Mouse (Mus musculus) A20 (cell line): ENCODE data around the gene 4930579F01Rik.

ENCODE experiments used
- DNase-seq: peaks from one replicate; pipeline ENCODE4 v3.0.0-alpha.2; 2011; ENCODE audit warnings: low read depth, low spot score

4930579F01Rik gene

DNA sequence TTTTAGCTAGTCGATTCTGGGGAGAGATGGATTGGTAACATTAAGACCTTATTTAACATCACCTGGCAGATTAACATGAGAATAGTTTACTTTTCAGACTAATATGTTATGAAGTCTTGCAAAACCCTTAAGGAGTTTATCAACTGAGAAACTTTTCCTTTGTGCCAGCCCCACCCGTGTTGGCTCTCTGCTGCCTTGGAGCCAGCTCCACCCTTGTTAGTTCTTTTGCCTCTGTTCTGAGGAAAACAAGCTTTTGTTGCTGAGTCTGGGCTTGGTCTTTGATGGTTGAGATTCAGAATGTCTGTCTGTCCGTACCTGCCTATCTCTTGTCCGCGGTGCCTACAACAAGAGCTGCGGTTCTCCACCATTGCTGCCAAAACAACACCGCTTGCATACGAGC is 22.5 kb upstream of the 4930579F01Rik start:
- DNase-seq: no peak

DNA sequence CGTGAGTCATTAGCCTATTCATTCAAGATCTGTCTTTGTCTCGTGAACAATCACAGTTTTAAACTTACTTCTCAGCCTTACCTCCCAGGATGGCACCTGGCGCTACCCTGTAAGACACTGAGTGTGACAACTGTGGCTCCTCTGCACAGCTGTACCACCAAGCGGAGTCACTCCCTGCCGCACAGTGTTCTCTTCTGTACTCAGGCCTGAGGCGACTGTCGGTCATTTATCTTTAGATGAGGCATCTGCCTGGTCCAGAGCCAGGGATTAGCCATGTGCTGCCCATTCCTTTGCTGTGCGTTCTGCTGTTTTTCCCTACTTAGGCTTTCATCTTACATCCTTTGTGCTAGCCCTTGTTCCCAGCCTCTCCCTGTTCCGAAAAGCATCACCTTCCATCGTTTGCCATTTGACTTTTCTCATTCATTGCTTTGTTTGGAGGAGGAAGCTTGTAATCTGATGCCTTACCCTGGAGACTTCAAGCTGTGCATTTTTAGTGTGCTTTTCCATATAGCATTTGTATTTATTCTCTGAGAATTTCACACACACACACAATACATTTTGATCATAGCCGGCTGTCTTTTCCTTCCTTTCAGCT is 21.9 kb upstream of the 4930579F01Rik start:
- no peak for DNase-seq

DNA sequence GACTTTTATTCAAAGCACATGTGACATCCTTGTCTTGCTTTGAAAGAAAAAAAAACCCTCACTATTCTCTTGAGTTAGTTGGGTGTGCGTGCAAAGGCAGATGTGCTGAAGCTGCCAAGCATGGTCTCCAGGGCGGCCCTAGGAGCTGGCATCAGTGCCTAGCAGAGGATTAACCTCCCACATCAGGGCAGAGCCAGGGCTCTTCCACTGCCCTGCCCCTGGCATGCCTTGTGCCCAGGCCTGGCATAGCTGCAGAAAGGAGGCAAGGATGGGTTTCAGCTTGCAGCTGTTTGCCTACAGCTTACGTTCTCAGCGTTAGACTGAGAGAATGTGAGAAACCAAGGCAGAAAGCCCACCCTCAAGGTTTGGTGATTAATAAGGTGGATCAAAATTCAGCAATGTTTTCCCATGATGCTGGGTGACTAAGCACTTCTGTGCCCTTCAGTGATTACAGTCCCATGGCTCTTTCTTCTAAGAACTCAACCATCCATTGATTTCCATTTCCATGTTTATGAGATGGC is 18.9 kb upstream of the 4930579F01Rik start:
- no peak for DNase-seq

DNA sequence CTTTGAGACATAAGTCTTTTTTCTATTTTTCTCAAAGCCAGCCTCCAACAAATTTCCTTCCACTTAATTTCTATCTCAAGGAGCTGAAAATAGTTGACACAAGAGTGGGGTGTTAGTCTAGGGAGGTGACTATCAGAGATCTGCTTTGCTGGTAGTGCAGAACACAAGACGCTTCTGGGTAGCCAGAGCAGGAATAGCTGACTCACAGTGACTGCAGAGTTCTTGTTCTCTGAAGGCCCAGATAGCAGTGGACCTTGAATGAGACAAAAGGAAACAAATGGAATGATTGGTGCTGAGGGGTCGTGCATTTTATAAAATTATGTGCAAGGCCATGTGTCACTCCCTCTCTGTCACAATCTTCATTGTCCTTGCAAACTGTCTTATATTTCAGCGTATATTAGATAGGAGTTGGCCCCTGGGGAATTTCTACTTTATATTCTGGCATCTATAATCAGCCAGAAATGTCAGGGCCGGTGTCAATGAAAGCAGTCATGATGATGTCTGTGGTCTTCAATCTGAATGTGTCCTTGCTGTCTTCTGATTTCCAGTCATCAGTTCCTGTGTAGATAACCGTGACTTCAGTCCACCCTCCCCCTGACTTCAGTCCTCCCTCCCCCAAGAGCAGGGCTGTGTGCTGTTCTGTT is 16.9 kb upstream of the 4930579F01Rik start:
- no peak for DNase-seq

DNA sequence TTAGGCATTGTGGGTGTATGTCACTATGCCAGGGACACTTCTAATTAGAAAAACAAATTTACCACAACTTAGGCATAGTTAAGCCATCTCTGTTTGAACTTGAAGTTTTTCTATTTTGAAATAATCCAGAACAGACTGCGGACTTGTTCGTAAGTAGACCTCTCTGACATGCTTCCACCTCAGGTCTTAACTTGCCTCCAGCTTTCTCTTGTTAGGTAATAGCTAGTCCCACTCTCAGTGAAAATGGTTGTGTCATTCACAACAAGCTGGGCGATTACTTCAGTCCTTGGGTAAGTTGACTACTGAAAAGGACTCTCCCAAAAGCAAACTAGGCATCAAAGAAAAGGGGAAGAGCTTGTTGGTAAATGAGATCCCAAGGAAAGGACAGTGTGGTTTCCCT is 15.2 kb upstream of the 4930579F01Rik start:
- DNase-seq: no peak

DNA sequence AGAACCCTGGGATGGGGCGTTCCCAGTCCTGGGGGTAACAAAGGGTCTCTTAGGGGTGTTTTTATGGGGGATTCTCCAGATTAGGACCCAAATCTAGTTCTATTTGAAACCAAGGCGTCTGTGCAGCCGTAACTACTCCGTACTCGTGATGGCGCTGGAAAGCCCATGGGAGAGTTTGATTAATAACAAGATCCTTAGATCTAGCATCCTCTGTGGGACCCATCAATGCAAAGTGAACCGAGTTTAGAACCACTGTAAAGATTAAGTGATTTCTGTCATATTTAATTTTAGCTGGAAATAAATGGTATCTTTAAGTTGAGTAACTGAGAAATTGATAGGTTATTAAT is 5.1 kb upstream of the 4930579F01Rik start:
- no peak for DNase-seq

DNA sequence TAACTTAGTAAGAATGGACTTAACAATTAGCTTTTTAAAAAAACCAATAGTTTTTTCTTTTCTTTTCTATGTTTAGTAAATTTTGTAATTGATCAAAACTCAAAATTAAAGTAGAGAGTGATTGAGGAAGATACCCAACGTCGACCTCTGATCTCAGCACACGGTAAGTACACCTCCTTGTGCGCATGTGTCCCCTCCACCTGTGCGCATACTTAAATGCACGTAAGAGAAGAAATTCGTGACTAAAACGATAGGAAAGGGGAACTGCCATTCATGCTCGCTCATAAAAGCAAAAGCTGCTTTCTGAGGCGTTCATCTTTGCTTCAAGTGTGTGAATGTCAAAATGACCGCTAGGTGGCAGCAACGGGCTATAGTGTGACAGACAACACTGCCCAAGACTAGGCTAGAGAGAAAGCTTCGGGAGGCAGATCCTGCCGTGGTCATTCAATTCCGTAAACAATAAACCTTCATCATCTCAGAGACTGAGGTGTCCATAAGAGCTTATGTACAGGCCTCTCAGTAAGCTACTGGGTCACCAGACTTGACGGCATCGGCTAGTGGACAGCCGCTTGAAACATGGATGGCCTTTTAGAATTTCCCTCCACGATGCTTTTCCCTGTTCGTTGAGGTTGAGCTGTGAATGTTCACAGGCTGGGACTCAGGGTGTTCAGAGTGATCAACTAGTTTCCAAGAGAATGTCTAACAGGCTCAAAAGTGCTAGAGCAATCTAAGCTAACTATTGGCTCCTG is 4.5 kb upstream of the 4930579F01Rik start:
- DNase-seq: peak; percentile 88

DNA sequence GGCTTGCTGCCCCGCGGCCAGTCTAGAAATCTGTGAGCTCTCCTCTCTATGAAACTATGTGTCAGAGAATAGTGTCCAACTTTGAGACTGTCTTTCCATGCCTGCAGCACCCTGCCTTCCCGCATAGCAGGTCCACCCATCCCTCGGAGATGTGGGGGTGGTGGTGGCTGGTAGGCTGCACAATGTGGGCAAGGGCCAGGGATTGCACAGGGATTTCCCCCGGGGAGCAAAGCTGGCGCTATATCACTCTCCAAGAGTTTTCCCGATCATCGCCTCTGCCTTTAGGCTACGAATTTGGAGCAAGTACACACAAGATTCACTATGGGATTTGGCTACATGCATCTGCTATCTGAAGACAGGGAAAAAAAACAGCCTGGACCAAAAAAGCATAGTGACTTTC is 3.9 kb upstream of the 4930579F01Rik start:
- DNase-seq: no peak

DNA sequence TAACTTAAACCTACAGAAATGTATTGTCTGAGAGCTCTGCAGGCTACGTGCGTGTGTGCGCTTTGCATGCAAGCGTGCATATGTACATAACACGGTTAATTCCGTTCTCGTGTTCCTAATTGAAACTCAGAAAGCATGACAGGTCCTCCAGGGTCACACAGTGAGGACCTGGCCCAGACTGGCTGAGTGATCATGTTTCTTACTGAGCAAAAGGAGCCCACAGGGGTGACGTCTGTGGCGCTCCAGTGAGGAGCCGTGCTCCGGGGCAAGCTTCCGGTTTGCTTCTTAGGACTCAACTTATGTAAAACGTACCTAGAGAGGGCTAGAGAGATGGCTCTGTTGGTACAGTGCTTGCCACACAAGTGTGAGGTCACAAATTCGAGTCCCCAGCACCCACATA is 3.5 kb upstream of the 4930579F01Rik start:
- DNase-seq: no peak

DNA sequence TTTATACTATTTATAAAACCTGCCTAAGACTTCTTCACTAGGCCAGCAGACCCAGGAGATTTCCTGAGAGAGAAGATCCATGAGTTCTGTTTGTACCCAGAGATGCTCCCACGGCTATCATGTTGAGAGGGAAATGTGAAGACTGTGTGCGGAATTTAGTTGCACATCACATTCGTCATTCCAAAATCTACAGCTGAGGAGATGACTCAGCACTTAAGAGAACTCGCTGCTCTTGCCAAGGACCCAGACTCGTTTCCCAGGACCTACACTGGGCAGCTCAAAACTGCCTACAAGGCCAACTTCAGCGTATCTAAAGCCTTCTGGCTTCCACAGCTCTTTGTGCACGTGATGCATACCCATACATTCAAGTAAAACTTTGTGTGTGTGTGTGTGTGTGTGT is 1.4 kb downstream of the 4930579F01Rik start:
- DNase-seq: no peak

DNA sequence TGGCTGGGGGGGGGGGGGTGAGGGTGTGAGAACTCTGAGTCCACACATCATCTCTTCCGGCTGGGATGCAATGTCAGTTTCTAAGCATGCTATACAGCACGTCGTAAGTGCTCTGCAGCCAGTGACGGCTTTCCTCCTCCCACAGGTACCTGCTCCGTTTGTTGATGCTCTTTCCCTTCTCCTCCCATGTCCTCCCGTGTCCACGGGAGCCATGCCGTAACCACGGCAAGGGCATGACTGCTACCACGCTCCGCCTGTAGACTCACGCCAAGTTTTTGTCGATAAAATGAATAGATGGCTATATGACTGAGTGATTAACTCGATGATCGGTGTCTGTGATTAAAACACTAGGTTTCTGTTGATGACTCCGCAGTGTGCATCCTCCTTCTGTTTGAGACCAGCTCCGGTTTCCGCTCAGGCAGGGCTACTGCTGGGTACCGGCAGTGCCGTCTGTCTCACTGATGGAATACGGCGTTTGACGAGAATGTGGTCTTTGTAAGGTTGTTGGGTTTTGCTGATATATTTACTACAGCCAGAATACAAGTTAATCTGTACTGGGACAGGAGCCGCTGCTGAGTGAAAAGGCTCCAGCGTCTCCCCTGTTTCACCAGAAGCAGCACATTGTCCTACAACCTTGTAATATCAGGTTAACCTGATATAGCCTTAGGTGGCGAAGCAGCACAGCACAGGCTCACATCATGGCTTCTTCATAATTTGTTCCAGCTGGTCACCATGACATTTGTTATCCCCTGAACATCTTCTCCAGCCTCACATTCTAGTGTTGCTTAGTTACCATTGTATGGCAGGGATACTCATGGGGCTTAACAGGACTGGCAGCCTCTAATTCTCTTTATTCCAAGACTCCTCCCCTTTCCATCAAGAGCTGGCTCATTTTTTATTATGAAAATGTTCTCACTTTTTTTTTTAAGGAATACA is 7.4 kb downstream of the 4930579F01Rik start:
- DNase-seq: no peak

DNA sequence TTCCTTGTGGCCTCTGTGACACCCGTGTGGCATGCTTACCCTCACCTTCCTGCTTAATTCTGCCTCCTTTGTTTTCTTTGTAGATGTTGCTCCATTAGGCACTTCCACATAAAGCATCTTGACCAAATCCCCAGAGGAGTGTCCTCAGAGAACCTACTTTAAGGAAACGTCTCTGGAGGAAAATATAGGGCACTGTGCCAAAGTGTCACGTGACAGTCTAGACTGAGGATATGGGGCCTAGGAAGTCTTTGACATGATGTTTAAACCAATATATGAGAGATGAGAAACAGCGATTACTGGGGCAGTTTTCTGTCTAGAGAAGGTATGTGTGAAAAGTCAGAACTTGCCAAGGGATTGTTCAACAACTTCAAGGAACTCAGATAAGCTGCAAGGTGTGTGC is 8.3 kb downstream of the 4930579F01Rik start:
- DNase-seq: no peak

DNA sequence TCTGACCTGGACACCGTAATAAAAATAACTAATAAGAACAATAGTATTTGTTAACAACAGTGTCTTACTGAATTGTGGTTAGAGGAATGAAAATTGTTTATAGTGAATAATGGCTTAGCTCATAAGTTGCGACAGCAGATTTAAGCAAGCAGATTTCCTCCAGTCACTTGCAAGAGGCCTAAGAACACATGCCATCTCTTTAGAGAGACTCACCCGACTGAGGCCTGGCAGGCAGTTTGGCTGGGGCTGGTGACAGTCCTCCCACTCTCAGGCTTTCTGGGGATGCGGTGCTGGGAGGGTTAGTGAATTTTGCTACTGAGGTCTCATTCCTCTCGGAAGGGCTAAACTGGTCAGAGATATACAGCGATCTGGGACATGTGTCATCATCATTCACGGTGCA is 10.3 kb downstream of the 4930579F01Rik start:
- no peak for DNase-seq

DNA sequence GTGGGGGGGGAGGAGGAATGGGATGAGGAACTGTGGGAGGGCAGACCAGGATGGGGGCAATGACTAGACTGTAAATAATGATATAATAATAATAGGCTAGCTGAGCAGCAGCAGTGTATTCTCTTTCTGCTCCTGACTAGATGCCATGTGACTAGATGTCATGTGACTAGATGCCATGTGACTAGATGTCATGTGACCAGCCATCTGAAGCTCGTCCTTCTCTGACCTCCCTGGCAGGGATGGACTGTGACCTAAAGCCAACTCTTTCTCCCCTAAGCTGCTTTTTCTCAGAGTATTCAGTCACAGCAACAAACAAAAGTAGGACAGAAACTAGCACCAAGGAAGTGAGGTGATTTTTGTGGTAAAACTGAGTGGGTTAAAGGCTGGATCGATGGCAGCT is 11.6 kb downstream of the 4930579F01Rik start:
- no peak for DNase-seq

DNA sequence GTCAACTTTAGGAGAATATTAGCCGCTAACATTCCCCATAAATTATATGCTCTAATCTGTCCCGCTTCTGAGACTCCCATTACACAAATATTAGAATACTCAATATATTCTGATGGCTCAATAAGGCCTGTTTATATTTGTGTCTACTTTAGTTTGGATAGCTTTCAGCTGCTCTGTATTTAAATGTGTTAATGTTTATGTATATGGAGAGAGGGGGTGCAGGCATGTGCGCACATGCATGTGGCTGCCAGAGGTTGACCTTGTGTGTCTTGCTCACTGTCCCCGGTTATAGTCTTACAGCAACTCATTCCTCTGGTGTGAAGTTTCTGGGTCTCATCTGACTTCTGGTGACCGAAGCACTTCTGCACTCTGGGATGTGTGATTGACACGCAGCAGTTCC is 18.1 kb downstream of the 4930579F01Rik start:
- DNase-seq: no peak

DNA sequence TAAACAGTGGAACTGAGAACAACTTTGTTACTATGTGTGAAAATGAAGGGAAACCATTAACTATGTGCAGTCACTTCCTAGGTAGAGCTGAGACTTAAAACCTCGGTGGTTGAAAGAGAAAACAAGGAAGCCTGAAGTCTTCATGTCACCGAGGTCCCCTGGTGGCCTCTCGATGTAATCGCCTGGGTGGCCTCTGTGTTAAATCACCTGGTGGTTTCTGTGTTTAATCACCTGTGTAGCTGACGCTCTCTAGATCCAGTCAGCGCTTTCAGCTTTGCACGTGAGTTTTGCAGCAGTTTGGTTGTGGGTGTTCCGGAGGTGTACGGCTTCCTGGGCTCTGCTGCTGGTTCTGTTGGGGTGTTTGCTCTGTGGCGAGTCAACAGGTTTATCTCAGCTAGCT is 20.3 kb downstream of the 4930579F01Rik start:
- peak; percentile 27 for DNase-seq

DNA sequence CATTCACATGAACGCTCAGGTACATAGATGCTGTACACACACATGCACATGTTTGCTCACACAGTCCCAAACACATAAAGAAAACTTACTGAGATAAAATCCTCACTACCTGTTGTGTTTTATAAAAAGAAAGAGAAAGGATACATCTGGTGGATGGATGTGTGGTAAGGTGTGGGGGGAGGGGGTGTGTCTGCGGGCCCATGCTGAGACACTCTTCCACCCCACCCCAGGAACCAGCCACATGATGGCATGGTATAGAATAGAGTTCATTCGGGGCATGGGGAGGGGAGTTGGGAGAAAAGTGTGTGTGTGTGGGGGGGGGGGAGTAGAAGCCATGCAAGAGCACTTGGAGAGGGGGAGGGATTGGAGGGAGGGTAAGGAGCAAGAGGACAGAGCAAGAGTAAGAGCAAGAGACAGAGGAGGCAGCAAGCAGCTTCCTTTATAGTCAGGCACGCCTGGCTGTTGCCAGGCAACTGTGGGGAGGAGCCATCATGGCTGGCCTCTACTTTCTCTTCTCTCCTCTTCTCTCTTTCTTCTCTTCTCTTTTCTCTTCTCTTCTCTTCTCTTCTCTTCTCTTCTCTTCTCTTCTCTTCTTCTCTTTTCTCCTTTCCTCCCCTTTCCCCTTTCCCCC is 31.0 kb downstream of the 4930579F01Rik start:
- no peak for DNase-seq

DNA sequence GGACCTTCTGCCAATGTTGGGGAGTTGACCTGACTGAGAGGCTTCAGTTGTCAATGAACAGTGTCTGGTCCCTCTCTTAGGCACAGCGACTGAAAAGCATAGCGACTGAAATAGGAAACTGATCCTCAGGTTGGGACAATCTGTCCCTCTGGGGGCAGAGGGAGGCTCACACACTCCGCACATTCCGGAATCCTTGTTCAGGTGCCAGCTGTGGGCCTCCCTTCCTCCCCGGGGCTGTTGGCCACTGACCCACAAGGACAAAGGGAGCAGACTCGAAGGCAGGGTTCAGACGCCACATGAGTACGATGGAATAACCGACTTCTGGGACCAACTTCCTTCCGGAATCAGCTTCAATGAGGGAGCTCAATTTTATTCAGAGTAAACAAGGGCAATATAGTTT is 32.0 kb downstream of the 4930579F01Rik start:
- no peak for DNase-seq

DNA sequence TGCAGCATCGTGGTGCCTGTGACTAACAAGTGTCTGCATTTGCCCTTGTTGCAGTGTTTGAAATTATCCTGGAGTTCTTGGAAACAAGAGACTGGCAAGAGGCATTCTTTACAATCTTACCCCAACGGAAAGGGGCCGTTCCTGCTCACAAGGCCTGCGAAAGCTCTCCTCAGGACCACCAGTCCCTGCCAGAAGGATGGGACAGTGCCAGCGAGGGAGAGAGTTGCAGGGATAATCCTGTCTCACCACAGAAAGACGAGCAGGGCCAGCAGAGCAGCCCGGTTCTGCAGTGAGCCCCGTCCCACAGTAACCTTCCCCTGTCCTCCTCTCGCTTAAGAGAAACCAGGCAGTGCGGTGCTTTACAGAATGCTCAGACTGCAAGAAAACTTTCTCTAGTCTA is 37.0 kb downstream of the 4930579F01Rik start:
- DNase-seq: no peak

DNA sequence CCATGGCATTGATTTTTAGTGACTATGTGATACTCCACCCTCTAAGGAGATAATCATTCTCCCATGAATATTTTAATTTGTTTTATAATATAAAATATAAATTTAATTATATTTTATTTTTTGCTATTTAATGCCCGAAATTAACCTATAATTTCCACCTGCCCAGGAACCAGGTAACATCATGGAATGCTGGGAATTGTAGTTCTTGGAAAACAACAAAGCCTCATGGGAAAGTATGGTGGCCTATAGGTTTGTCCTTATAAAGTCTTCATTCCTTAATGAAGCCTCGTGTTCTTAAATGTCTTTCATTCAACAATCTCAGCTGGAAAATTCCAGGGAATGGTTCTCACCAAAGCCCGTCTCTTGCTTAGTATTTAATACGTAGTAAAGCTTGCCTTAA is 38.6 kb downstream of the 4930579F01Rik start:
- no peak for DNase-seq

DNA sequence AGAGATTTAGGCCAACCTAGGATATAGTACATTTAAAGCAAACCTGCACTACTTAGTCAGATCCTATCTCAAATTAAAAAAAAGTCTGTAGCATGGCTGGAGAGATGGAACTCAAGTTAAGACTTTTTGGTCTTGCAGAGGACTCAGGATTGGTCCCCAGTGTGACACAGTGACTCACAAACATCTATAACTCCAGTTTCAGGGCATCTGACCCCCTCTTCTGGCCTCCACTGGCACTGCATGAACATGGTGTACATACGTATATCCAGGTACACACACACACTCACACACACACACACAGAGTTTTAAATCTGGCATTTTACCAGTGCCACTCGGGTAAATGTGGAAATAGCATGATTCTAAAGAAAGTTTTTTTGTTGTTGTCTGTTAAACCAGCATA is 44.8 kb downstream of the 4930579F01Rik start:
- no peak for DNase-seq
